Mouse (Mus musculus) heart, postnatal 4 days (tissue): ENCODE results near the gene Rbbp4. TPM values are rescaled to one million over a fixed set of nuclear protein-coding genes. Genes with fewer than 3 reads are reported as not detected.
"Not testable (repeated sequence)": the region's sequence is repeated elsewhere in the genome, so short reads cannot be mapped to it uniquely, and the experiment has no call there.

Source experiments
- DNase-seq: peaks from one replicate; pipeline ENCODE4 v3.0.0; 2021
- total RNA-seq, 2 experiments: library from RNA; stranded (reverse); gene quantifications; 2 replicates each; pipeline ENCODE4 v1.2.3; 2021

Rbbp4 gene
- total RNA-seq = 100 to 1,000 TPM; 195 to 199 TPM

DNA sequence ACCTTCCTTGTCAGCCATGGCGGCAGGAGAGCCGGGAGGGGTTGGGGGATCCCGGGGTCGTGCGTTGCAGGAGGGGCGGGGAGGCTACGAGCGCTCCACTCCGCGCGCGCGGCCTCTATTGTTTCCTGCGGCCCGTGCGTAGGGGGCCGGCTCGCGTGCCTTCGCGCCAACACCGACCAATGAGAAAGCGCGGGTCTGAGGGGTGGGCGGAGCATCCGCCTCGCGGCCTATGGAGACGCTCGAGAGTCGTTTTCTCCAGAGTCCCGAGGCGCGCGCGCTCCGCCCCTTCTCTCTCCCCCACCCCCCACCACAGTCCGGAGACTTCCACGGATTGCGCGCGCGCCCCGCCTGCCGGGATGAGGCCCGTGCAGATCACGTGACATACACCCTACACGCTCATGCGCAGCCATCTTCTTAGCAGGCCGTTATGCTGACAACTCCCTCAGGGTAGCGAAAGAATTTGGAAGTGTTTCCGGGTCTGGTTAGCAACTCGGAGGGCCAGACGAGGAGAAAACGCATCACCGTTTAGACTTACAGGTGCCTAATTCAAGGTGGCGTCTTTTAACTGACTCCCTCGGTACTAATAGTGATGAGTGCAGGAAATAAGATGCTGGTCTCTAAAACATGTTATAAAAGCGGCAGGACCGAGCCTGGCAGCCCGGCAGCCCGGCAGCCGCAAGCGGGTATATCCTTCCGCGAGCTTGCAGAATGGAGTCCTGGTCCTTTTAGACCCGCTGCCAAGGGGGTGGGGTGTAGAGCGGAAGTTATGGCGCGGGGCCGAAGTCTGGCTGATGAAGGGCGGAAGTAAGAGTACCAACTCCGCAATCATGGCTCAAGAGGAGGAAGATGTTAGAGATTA, at the start of gene Rbbp4, which contains the start of gene Zbtb8os:
TSS of gene Rbbp4 (minus strand) at position 155 of the 859 bp plus-strand sequence.
TSS of gene Zbtb8os (plus strand) at position 480 of the 859 bp plus-strand sequence.
- DNase-seq = peak; percentile 97

DNA sequence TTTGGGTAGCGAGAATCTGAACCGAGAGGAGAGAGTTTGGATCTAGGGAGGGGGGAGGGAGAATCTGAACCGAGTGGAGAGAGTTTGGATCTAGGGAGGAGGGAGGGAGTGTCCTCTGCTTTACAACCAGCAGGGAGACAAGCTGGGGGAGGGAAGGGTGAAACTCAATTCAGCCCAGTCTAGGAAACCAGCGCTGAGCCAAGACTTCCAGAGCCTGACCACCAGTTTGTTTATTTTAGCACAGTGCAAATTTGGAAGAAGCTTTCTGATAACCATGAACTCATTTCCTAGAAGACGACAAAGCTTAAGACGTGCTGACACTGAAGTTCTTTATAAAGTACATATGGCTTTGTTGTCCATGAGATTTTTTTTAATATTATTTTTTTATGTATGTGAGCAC, 49.3 kb upstream of the Rbbp4 start:
- DNase-seq = peak; percentile 58

DNA sequence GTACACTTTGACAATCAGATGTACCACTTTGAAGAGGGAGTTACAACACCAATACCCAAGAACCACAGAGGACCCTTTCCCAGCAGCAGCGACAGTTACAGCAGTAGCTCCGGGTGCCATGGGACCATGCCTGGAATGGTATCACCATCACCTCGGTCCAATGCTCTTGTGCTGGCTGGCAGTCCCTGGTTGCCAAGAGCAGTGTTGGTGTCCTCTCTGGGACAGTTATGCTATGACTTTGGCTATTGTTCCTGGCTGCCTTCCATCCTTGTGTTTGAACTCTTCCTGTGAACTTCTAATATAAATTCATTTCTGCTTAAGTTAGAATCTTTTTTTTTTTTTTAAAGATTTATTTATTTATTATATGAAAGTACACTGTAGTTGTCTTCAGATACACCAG, 48.4 kb upstream of the Rbbp4 start:
- DNase-seq = no peak

DNA sequence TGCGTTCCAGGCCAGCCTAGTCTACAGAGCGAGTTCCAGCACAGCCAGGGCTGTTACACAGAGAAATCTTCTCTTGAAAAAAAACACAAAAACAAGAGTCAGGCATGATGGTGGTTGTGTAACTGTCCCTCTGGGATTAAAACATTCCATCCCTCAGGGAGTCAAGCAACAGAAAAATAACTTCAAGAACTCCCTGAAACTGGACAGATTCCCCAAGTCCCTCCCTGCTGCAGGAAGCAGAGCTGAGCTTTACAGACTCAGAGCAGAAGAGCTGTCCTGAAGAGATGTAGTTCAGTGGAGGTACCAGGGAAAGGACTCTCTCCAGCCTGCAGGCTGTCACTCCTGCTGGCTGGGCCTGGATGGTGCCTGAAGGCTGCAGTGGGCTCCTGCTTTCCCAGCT, 47.3 kb upstream of the Rbbp4 start:
- no peak for DNase-seq

DNA sequence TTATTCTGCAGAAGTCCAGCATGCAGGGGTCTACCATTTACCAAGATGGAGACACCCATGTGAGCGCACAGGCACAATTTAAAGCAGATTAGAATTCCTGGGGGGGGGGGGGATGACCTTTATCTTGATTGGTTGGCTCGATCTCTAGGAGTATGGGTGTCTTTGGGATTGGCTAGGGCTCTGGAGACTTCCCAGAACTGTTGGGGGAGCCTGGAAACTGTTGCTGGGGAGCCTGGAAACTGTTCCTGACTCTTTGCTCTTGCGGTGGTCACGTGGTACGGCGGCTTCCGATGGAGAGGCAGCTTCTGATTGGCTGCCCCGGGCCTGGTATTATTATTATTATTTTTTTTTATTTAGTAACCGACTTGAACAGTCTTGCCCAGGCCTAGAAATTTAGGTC, 46.9 kb upstream of the Rbbp4 start:
- no peak for DNase-seq

DNA sequence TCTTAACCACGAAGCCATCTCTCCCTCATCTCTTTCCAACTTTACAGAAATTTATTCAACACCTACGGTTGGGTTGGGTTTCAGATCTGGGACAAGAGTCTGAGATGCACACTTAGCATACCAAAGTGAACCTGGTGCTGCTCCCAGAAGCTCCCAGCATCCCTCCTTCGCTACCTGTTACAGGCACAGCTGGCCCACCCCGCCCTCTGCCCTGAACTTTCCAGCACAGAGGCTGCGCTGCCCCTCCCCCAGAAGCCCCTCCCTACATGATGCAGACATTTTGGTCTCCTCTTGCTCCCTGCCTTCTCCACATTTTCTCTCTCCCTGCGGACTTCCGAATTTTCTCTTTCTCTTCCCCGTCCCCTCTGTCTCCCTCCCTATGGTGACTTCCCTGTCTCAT, 46.0 kb upstream of the Rbbp4 start:
- DNase-seq = no peak

DNA sequence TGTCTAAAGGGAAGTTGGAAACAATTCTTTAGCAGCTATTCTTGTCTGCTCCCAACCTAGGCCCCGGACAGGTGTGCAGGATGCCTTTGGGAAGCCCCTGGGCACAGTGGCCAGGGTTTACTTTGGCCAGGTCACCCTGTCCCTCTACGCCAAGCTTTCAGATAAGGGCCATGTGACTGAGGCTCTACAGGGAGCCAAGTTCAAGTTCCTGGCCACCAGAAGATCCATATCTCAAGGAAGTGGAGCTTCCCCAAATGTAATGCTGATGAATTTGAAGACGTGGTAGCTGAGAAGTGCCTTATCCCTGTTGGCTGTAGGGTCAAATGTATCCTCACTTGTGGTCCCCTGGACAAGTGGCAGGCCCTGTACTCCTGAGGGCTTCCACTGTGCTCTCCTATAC, 44.6 kb upstream of the Rbbp4 start:
- no peak for DNase-seq

DNA sequence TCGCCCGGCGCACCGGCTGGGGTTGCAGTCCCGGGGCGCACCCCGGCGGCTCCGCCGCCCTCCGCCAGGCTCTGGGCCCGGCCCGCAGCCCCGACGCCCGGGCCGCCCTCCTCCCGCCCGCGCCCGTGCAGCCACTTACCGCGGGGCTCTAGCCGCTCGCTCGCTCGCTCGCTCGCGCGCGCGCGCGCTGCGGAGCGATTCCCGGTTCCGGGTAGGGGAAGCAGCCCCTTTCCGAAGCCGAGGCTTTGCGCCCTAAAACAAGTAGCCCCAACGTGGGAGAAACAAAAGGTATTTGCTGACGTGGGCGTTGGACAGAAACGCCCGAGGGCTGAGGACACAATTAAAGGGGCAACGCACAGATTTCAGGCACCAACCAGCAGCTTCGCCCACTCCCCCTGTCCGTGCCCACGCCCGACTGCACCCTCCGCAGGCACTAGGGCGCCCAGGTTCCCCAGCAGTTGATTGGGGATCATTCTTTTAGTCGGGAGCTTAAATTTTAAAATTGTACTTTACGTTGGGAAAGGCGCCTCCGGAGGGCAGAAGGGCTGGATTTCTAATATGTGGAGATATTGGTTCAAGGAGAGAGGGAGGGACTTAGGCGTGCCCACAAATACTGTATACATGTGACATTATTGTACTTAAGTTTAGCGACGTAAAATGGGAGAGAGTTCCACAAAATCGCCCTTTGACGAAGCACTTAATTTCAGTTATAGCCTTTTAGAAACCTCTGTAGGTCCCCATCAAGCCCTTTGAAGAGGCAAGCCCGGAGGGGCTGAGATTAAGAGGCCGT, 42.6 kb upstream of the Rbbp4 start, which contains the start of gene Zbtb8a:
TSS of gene Zbtb8a (minus strand) at position 516 of the 790 bp plus-strand sequence.
- DNase-seq = peak; percentile 60

DNA sequence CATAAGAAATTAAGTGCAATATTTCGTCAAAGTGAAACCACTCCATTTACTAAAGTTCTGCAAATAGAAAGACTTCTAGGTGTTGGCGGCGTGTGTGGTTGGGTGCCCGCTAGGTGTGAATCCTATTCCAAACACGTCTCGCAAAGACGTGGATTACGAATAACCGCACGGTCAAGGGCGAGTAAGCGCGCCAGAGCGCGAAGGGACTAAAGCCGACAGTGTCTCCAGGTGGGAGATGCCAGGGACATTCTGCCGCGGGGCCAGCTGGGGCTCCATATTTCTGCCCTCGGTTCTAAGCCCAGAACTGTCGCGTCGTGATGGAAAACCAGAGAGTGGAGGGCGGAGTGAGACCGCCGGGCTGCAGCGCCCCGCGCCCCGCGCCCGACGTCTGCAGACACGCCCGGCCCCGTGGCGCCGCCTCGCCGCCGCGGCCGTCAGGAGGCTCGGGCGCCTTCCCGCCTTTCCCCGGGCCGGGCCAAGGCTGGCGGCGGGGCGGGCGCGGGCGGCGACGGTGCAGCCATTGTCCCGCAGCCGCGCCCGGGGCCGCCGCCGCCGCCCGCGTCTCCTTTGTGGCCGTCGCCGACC, 41.9 kb upstream of the Rbbp4 start:
- peak; percentile 55 for DNase-seq

DNA sequence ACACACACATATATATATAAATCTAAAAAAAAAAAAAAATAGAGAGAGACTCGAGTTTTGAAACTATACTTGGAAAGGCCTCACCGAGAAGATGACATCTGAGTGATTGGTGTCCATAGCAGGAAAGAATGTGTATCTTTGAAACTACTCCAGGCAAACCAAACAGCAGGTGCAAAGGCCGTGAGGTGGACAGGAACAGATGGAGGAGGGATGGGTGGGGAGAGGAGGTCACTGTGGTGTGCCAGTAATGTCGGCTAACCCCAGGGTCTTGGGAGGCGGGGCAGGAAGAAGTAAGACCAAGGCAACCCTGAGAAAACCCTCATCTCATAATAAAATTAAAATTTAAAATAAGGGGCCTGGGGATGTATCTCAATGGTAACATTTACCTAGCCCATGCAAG, 40.7 kb upstream of the Rbbp4 start:
- DNase-seq = no peak

DNA sequence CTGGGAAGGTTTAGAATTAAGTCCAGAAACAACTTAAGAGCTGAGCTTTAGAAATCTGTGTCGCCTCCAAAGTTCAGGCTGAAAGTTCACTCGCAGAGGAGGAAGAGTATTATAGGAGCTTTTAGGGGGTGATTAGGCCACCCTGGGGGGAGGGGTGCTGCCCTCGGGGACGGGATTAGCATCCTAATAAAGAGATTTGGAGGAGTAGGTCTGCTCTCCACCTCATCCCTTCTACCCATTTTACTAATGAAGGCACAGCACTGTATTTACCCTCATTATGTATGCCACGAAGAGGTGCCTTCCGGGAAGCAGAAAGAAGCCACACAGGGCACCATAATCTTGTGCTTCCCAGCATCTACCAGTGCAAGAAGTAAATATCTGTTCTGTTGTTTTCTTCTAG, 39.8 kb upstream of the Rbbp4 start:
- DNase-seq = no peak

DNA sequence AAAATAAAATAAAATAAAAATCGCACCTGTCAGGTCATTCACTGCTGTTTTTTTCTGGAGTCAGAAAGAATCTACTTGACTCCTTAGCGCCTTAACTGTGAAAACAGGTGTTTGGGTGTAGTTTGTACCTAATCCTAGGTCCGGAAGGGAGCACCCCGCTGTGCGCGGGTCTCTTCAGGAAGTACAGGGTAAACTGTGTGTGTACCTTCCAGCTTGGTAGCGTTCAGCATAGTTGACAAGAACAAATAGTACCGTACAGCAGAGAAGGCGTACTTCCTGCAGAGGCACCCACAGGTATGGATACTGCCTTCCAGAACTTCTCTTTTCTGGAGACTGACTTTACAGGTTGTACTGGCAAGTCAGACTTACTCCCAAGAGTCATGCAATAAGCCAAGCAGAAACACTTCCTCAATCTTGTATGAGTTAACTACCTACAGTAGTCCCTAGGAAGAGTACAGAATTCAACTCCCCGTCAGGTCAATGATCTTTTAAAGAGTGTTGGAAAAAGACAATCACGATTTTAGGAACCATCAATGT, 39.1 kb upstream of the Rbbp4 start:
- no peak for DNase-seq

DNA sequence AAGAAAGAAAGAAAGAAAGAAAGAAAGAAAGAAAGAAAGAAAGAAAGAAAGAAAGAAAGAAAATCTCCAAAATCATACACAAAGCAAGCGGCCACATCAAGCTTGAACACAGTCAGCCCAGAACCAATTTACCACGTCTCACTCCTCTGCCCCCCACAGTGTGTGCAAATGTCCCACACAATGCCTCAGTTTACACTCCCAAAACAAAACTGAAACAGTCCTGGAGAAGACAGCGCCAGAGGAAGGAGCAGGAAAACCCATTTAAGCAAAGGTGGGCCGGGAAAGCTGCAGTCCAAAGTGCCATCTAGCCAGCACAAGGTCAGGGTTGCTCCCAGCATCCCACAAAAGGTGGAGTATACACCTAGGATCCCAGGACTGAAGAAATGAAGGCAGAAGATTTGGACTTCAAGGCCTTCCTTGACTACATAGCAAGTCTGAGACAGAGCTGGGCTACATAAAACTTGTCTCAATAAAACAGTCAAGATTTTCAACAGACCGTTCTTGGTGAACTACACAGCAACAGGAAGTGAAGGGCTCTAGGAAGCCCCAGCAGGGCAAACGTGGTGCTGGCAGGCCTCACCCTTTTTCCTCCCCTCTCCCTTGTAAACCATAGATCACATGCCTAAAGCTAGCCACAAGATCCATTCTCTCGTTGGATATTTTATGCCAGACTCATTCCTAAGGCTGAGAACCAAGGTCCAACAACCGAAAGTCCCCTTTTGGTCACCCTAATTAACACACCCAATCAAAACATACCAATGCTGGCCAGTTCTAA, 38.2 kb upstream of the Rbbp4 start:
- no peak for DNase-seq

DNA sequence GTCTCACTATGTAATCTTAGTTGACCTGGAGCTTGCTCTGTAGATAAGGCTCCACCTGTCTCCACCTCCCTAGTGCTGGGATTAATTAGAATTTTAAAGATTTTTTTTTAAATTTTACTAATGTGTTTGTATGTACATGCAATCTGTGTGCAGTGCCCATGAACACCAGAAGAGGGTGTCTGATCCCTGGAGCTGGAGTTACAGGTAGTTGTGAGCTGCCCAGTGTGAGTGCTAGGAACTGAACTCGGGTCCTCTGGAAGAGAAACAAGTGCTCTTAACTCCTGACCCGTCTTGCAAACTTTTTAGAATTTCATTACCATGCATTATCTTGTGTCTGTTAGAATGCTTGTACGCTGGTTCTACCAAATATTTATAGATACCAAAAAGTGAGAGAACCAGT, 36.2 kb upstream of the Rbbp4 start:
- DNase-seq = no peak

DNA sequence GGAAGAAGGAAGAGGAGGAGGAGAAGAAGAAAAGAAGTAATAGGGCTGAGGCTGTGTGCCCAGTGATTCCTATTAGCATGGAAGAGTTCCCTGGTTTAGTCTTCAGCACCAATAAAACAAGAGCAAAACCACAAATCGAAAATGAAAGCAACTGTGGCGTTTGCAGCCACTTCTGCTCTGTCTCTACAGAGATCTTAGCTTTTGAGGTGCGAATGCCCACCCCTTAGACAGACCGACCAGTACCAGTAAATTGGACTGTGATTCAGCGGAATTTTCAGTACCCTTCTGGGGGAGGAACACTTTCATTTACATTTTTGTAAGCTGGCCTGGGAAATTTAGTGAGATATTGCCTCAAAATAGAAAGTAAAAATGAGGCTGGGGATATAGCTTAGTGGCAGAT, 30.1 kb upstream of the Rbbp4 start:
- no peak for DNase-seq

DNA sequence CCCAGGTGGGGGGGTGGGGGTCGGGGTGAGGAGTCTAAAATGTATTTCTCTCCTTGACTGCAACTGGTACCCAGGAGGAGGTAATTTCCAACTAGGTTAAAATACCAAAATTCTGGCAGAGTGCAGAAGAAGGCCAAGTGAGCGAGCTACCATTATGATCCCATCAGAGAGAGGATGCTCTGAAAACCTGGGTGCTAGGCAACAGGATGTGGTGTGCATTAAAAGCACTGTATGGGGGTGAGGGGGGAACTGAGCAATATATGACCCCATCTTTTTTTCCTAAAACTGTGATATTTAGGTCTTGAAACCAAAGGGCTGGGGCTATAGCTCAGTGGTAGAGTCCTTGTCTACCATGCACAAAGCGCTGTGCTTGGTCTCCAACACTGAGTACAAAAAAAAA, 29.2 kb upstream of the Rbbp4 start:
- no peak for DNase-seq

DNA sequence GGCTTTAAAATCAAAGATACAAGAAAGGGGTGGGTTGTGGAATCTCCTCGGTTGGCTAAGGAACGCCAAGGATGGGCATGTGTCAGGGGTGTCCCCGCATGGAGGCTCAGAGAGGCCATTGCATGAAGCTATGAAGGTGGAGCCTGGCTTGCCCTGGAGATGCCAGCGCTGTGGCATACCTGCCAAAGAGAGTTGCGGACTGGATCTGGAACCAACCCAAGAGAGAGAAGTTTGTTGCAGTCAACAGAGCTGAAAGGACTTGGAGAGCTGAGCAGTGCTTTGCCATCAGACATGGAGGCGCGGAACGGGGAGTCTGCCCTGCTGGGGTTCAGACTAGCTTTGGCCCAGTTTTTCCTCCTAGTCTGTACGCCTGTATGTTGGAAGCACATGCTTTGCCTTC, 28.3 kb upstream of the Rbbp4 start:
- DNase-seq = peak; percentile 17

DNA sequence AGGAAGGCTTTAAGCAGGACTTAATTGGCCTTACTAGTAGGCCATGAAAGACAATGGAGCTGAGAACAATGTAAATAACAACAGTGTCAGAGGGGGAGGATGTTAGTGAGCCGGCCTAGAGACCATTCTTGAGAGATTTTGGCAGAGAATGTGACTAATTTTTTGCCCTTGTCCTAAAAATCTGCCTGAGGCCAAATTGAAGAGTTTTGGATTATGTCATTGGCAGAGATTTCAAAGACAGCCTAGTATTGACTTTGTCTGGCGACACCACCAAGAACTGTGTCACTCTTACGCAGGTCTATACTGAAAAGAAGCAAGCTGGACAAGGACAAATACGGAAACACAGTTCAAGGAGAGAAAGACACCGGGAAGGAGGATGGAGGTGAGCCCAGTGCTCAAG, 27.6 kb upstream of the Rbbp4 start:
- no peak for DNase-seq

DNA sequence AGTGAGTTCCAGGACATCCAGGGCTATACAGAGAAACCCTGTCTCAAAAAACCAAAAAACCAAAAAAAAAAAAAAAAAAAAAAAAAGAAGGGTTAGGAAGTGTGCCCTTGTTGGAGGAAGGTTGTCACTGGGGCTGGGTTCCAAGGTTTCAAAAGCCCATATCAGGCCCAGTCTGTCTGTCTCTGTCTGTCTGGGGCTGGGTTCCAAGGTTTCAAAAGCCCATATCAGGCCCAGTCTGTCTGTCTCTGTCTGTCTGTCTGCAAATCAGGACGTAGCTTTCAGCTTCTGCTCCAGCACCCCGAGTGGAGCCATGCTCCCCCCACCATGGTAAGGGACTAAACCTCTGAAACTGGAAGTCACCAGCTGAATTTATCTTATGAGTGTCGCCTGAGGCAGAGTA, 27.1 kb upstream of the Rbbp4 start:
- DNase-seq = not testable (repeated sequence)

DNA sequence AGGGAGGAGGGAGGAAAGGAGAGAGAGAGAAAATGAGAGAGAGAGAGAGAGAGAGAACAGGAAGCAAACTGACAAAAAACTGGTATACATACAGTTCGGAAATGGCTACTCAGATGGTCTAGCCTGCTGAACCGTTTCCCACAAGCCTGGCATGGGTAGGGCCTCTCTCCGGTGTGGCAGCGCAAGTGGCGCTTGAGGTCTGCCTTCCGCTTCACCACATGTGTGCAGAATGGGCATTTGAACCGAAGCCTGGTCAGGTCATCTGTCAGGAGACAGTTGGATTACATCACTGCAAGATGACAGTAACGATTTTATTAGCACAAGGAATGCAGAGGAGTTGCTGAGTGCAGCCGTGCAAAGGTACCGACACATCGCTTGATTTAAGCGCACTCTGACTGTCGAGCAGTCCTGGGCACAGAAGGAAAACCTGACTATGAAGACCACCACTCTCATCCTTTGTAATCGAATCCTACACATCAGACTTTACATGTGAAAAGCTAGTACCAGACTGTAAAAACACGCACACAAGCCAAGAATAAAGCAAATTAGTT, 22.5 kb upstream of the Rbbp4 start:
- DNase-seq = no peak

DNA sequence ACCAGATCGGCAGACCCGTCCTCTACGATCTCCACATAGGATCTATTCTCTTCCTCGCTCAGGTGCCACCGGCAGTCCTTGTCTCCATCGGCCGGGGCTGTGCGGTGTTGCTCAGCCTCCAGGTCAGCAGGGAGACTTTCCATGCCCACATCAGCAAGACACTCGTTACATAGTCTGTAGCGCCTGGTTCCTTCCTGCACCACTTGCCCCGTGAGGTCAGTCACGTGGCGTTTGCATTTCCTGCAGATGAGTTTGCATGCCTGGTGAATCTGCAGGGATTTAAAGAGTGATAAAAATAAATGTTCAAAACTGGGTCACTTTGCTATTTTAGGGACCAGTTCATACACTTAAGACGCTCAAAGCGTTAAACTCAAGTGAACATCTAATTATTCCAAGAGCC, 19.1 kb upstream of the Rbbp4 start:
- DNase-seq = no peak

DNA sequence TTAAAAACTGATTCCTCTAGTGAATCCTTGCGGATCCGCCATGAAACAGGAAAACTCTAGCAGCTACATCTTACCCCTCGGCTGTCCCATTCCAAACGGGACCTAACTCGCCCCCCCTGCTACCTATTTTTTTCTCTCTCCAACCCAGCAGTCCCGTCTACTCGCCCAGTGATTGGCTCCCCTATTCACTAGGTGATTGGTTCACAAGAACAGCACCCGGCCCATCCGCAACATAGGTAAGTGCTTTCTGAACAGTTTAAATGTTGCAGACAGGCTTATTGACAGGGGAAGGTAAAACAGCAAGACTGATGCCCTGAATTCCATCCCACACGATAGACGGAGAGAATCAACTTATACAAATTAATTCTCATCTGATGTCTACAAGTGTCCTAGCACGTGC, 18.0 kb upstream of the Rbbp4 start:
- no peak for DNase-seq
